Mouse (Mus musculus) cerebellum, postnatal 25 days (tissue): ENCODE results near the gene Csgalnact2.

ENCODE experiments used
- DNase-seq, 2 experiments: peaks; one replicate each; pipeline ENCODE4 v3.0.0; 2021; ENCODE audit warnings: mixed read lengths in 2 of 2

Gene Csgalnact2

DNA sequence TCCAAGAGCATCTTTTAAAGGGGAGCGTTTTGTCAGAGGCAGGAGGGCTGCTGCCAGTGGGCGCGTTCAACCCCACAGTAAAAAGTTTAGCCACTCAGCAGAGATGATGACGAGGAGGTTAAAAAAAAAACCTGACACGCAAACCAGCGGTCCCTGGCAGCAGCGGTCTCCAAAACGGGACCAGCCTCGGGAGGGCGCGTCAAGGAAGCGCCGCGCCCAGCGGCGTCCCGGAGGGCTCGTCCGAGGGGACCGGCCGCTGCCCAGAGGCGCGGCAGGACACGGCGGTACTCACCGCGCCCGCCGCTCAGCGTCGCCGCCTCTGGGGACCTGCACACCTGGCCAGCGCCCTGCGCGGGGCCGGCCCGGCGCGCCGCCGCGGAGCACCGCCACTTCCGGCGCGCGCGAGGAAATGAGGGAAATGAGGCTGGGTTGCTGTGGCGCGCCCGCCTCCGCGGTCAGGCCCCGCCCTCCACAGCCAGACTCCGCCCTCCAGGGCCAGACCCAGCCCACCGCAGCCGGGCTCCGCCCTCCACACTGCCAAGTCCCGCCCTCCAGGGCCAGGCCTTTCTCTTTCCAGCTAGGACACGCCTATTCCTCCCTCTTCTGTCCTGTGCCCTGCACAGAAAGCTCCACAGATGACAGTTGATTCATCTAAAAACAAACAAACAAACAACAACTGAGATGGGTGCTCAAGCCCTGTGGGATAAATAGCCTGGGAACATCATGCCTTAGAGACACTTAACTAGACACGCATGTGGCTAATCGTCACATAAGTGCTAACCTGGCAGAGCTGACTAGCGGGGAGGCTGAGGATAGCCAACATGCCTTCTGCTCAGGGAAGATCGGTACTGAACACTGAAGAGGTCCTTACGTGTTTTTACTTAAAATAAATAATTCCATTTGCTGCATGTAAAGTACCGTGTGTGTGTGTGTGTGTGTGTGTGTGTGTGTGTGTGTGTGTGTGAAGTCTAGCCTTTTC, at the start of gene Csgalnact2:
Gene Csgalnact2, minus strand, starts transcription at position 410 of the 979 bp plus-strand sequence.
- DNase-seq: peak; percentile 95 to 96

DNA sequence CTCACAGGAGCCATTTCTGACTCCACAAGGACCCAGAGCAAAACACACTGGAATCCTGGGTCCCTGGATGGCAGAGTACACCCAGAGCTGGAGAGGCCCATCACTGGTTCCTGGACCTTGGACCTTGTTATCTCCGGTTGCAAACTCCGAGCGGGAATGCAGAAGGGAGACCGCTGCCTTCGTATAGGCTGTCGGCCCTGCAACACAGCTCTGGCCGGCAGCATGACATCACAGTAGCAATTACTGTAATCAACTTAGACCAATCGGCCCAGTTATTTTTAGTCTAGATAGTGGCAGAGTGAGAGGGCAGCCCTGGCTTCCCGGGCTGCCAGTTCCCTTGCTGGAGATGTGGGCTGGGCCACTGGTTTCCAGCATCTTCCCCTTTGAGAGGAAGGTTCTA, 49.7 kb upstream of the Csgalnact2 start:
- no peak for DNase-seq

- DNase-seq: no peak
Observed at GRCm38 (mm10) chr6:118187285-118187641, 48.3 kb upstream of the Csgalnact2 start.

- no peak for DNase-seq
Observed at GRCm38 (mm10) chr6:118186620-118187284, 47.8 kb upstream of the Csgalnact2 start.

DNA sequence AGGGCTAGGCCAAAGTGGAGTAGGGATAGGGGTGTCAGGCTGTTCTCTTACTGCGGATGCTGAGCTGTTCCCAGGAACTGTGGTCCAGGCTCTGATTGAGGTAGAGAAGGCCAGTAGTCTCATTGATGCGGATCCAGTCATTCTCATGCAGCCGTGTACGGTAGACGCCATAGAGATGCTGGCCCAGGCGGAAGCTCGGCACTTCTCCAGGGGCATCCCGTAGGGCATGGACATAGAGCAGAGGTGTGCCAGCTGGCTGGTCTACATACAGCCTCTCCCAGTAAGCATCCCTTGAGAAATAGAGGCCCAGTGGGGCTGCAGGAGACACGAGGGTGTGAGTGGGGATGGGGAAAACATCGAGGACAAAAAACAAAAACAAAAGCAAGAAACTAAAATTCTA, 45.2 kb upstream of the Csgalnact2 start:
- DNase-seq: peak; percentile 22 to 50

DNA sequence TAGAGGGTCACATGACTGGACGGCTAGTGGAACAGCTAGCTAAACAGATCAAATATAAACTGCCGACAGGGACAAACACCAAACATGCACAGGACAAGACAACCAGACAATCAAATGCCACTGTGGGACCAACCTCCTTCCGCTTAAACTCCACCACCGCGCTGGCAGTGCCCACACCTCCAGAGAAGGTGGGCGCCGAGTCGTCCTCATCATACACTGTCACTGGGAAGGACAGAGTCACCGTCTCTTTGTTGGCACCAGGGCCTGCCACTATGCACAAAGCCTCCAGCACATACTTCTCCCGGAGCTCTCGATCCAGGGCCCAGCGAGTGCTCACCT, 41.1 kb upstream of the Csgalnact2 start:
- no peak for DNase-seq

DNA sequence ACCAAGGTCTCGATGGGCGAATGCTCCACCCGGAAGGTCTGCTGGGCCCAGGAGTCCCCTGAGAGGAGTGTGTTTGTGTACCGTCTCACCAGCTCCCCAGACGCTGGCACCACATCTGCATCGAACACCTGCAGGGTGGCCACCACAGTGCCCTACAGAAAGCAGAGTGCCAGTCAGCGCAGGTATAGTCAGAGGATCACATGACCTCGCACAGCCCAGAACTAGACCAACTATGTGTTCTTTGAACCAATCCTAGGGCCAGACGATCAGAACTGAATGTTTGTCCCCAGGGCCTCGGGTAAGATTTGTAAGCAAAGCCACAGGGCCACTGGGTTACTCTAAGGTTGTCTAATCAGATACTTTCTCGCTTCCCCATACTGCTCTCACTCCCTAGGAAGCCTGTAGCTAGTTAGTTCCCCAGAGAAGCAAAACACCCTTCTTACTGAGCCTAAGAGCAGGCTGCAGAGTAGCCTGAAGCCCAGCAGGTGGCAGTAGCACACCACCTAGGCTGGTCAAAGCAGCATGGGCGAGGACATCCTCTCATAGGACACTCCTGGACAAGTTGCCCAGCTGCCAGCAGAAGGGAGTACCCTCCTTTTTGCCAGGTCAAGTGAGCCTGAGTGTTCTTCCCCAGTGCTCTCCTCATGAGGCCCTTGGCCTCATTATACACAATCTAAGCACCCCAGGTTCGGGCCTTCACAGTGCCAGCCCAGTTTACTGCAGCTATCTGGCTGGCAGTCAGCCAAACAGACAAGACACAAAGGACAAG, 40.6 kb upstream of the Csgalnact2 start:
- peak; percentile 73 to 82 for DNase-seq

DNA sequence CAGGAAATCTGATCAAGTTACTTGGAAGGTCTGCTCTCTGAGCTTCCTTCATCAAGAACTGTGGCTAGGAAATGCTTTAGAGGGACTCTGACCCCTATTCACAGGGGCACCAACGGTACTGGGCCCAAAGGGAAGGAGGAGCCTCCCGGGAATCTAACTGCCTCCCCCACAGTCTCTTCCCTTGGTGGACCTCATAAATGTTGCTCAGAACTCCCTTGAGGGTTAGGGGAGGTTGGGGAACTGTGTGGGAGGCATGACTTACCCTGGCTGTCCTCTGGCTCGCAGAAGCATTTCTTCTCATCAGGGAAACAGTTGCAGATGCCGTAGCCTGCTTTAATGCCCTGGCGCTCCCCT, 35.0 kb upstream of the Csgalnact2 start:
- no peak for DNase-seq

GRCm38 (mm10) chr6:118173251-118173974, 34.5 kb upstream of the Csgalnact2 start:
- DNase-seq: no peak

- no peak for DNase-seq
Observed at GRCm38 (mm10) chr6:118171386-118171785, 32.4 kb upstream of the Csgalnact2 start.

- no peak for DNase-seq
Observed at GRCm38 (mm10) chr6:118168106-118168505, 29.2 kb upstream of the Csgalnact2 start.

DNA sequence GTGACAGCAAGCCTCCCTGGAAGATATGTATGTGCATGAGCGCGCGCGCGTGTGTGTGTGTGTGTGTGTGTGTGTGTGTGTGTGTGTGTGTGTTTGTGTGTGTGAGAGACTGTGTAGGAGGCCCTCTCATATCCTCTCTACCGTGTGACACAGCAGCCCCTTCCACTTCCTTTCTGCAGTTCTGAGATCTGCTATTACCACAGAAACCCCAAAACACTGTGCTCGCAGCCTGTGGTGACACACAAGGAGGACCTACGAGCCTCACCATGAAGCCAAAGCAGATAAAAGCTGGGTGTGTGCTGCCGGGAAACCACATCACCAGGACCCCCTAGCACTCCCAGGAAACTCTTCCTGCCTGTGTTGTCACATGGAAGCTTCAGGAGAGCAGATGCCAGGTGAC, 28.1 kb upstream of the Csgalnact2 start:
- no peak for DNase-seq

- no peak for DNase-seq
Observed at GRCm38 (mm10) chr6:118165516-118165915, 26.6 kb upstream of the Csgalnact2 start.

DNA sequence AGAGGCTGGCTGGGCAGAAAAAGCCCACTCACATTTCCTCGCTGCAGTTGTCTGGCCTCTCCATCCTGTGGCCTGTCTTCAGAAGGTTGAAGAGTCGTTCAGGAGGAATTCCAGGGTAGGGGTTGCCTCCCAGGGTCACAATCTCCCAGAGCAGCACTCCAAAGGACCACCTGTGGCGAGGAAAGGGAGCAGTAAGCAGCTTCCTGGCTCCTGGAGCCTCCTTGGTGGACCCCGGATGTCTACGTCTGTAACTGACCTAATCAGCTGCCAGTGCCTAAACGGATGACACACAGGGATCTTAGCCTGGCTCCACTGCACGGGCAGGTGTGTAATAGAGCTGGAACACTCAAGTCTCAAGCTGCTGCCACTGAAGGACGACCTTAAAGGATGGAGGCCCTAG, 25.8 kb upstream of the Csgalnact2 start:
- DNase-seq: no peak

GRCm38 (mm10) chr6:118163086-118163485, 24.1 kb upstream of the Csgalnact2 start:
- DNase-seq: no peak

DNA sequence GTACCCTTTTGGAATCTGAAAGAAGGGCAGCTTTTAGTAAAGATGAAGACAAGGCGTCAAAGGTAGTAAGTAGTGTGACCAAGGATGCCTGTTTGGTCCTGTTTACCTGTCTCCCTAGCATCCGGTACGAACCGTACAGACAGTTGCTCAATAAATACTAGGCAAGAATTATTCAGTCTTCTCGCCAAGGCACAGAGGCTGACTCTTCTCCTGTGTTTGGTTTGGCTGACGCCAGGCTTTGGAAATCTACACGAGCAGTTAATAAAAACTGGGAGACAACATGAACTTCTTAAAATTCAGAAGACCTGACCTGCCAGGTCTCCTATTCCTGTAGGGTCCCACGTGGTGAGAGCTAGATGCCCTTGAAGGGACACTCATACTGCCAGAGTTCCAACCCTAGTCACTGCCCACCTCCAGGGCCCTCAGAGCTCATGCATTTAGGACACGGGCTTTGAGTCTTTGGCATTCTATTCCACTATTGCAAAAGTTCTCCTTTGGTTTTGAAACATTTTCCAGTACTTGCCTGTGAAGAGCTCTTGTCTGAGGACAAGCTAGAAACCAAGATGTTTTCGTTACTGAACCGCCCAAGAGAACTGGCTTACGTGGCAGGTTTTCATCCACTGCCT, 23.6 kb upstream of the Csgalnact2 start:
- no peak for DNase-seq

DNA sequence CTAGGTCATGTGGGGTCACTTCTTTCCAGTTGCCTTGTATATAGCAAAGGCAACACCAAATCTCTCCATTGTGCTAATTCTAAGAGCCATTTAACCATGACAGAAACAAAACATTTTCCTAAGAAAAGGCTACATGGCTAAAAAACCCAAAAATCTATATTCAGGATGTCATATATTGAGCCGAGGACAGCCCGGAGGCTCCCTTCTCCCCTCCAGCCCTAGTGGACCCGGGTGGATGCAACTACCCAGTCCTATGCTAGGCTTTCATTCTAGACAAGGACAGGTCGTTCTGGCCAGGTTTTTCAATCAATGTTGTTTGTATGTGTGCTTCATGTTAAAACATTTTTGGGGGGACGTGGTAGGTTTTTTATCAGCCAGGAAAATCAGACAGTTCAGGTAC, 14.2 kb upstream of the Csgalnact2 start:
- no peak for DNase-seq

DNA sequence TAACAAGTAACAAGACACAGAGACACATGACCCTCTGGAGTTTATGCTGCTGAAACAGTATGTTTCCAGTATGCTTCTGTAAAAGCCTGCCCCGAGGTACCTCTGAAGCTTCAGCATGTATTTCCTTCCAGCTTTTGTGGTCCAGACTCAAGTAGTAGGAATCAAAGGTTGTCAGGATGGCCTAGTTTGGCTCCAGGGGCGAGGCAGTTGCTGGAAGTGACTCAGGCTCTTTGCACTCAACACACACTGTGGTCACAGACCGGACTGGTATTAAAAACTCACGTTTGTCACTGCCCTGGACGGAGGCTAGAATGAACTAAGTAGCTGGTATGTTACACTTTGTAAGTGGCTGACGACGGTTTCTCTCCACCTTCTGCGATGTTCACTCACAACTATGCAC, 12.0 kb upstream of the Csgalnact2 start:
- DNase-seq: no peak

DNA sequence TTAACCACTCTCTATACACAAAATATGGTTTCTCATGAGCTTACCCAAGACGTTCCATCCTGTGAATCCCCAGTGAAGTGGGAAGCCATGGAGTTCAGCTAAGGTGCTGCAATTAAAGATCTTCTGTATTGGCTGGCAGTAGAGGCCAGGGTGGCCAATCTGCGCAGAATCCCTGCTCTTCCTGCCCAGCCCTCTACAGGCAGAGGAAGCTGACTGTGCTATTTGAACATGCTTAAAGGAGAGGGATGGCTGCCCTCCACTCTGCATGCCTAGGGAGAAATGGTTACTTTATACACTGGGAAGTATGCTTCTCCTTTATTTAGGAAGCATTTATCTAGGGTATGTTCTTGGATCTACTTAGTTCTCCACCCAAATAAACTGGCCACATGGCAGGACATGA, 11.6 kb upstream of the Csgalnact2 start:
- no peak for DNase-seq

DNA sequence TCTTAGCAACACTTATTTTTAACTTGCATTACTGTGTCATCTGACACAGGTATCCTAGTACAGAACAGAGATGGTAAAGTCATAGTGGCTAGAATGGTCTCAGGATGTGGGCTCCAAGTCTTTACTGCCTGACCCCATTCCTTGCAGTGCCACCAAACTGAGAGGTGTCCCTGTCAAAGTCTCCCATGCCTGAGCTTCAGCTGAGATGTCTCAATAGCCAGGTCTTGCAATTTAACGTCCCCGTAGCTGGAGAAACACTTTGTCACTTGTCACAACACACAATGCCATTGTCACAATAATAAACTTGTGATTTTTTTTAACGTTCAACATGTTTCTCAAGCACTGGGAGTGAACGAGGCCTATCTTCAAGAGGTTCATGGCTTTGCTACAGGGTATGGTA, 11.2 kb upstream of the Csgalnact2 start:
- no peak for DNase-seq

GRCm38 (mm10) chr6:118140961-118141360, 2.0 kb upstream of the Csgalnact2 start:
- no peak for DNase-seq

DNA sequence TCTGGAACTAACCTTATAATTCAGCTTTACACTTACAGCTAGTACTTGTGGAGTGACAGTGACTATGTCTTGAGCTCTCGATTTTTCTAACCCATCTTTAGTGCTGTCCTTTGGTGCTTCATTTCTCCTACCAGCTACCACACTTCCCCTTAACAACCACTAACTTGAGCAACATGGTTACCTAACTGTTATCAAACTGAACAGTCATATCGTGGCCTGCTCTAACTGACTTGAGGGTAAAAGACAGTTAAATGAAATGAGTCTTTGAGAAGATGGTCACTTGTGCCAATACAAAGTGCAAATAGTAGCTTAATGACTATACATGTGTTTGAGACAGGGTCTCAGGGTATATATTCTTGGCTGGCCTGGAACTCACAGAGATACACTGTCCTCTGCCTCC, 1.8 kb downstream of the Csgalnact2 start:
- DNase-seq: no peak
